Mouse (Mus musculus) inflammation-experienced regulatory T-cells, adult 6 months (primary cell): ENCODE results near the gene Armcx3. TPM values are rescaled to one million over a fixed set of nuclear protein-coding genes. Genes with fewer than 3 reads are reported as not detected.

Experiments used
- polyA plus RNA-seq, 3 experiments: library from polyadenylated mRNA; unstranded; fragments of 100-300 nt; shearing (Covaris generic); gene quantifications; one replicate each; pipeline ENCODE4 v1.2.1; 2017

Armcx3 gene
- polyA plus RNA-seq, 3 experiments from 2014 or later: 9.8 to 15.9 (median 12.1) TPM

Other genes starting within 250 kb of the Armcx3 start
- gene Timm8a1, start 214.7 kb upstream of the Armcx3 start, polyA plus RNA-seq: 10 to 100 TPM; 26.3 to 31.8 (median 30.4) TPM
- gene Btk, start 173.0 kb upstream of the Armcx3 start, polyA plus RNA-seq: 1 to 10 TPM in 2 of 3 experiments, under 1 TPM in 1; 0.54 to 1.2 (median 1.1) TPM
- gene Rpl36a, start 170.9 kb upstream of the Armcx3 start, polyA plus RNA-seq: 100 to 1,000 TPM; 370 to 723 (median 685) TPM
- gene Gla, start 155.5 kb upstream of the Armcx3 start, polyA plus RNA-seq: 1 to 10 TPM; 3.1 to 5.2 (median 3.5) TPM
- 100 to 1,000 TPM in 1 of 3 experiments, 10 to 100 TPM in 2; 96.0 to 102 (median 98.8) TPM for gene Hnrnph2, start 155.4 kb upstream of the Armcx3 start, polyA plus RNA-seq
- gene Armcx4, start 70.1 kb upstream of the Armcx3 start, polyA plus RNA-seq: 1 to 10 TPM in 1 of 3 experiments, under 1 TPM in 2; 0.54 to 1.0 (median 0.62) TPM
- gene Armcx1, start 38.6 kb upstream of the Armcx3 start, polyA plus RNA-seq: 1 to 10 TPM in 2 of 3 experiments, under 1 TPM in 1; 0.54 to 4.6 (median 1.4) TPM
- 1 to 10 TPM in 2 of 3 experiments, under 1 TPM in 1; 0.80 to 2.5 (median 1.7) TPM for gene Armcx6, start 5.2 kb upstream of the Armcx3 start, polyA plus RNA-seq
- gene Armcx2, start 52.6 kb downstream of the Armcx3 start, polyA plus RNA-seq: 10 to 100 TPM in 1 of 3 experiments, 1 to 10 TPM in 2; 2.5 to 11.0 (median 9.6) TPM
- gene Nxf2, start 208.2 kb downstream of the Armcx3 start, polyA plus RNA-seq: under 1 TPM; 0.24 to 0.55 (median 0.49) TPM